In genomic region chr4:139075041-139075711, GRCm38 (mm10) we compare ENCODE assay signal across 8 mouse cellular contexts. TPM values are rescaled to one million over a fixed set of nuclear protein-coding genes. Genes with fewer than 3 reads are reported as not detected.
A peak's percentile ranks its signal among the peaks of the same experiment; 100 is the strongest.
DNase-seq lines count a peak whose midpoint lies in the region; ATAC-seq and TF ChIP-seq lines count a peak whose summit lies in the region.

Htr6 (minus strand) TSS chr4:139075570.

- DNase-seq in kidney, adult 9 months: no peak
- DNase-seq in adrenal gland, adult 8-10 months: no peak
- DNase-seq in ovary, adult 18-20 months (ENCODE audit: low spot score): no peak
- DNase-seq in urinary bladder, postnatal 25 days (ENCODE audit: low spot score): no peak

- ATAC-seq in kidney, embryonic 16.5 days (ENCODE audit: low FRiP score, low TSS enrichment): peak; percentile 35; the same call in 1 of the 2 replicates
- ATAC-seq in granulocyte monocyte progenitor cell, adult 5-6 weeks (replicated peaks; ENCODE audit: poor library complexity, severe bottlenecking): peak; percentile 13; the same call in 1 of the 2 replicates
- peak; percentile 32 for ATAC-seq in midbrain, embryonic 13.5 days

- H3K27ac ChIP-seq in kidney, embryonic 16.5 days (ENCODE audit: low read length): no peak within 1 kb of the TSS
- no peak within 1 kb of the TSS for H3K27ac ChIP-seq in bone marrow macrophage, adult 2 months (ENCODE audit: insufficient read depth, low read depth, low read length)
- H3K27ac ChIP-seq in midbrain, embryonic 13.5 days: no peak within 1 kb of the TSS

- no peak for TF ChIP-seq POLR2A in bone marrow macrophage, adult 2 months (IDR thresholded peaks at IDR 0.05; ENCODE audit: borderline replicate concordance, low read depth, low read length)

- peaks cover 18% of the 10 kb centered on the region for H3K4me1 ChIP-seq in kidney, embryonic 16.5 days (ENCODE audit: insufficient read depth, low read length)
- H3K4me1 ChIP-seq in bone marrow macrophage, adult 2 months (ENCODE audit: control insufficient read depth, insufficient read depth, low read length): no peaks in the 10 kb centered on the region
- H3K4me1 ChIP-seq in midbrain, embryonic 13.5 days (replicated peaks): peaks cover 22% of the 10 kb centered on the region

- H3K9me3 ChIP-seq in kidney, embryonic 16.5 days (ENCODE audit: low read length): no peaks in the 10 kb centered on the region
- H3K9me3 ChIP-seq in midbrain, embryonic 13.5 days: no peaks in the 10 kb centered on the region

- peak within 1 kb of the TSS; percentile 63 for H3K9ac ChIP-seq in kidney, embryonic 16.5 days (replicated peaks; ENCODE audit: low read length)
- peak within 1 kb of the TSS; percentile 63 for H3K9ac ChIP-seq in midbrain, embryonic 13.5 days (replicated peaks)

- WGBS in kidney, embryonic 16.5 days: under 1% methylated on average over 53 of the region's 77 CpGs
- WGBS in midbrain, embryonic 13.5 days: under 1% methylated on average over 74 of the region's 77 CpGs

- H3K27me3 ChIP-seq in kidney, embryonic 16.5 days (ENCODE audit: insufficient read depth, low read length): peaks cover 52% of the 10 kb centered on the region
- peaks cover 69% of the 10 kb centered on the region for H3K27me3 ChIP-seq in midbrain, embryonic 13.5 days

- H3K4me2 ChIP-seq in kidney, embryonic 16.5 days (replicated peaks; ENCODE audit: low read depth, low read length): peak within 1 kb of the TSS; percentile 95
- H3K4me2 ChIP-seq in midbrain, embryonic 13.5 days (replicated peaks): peak within 1 kb of the TSS; percentile 77

- no peak for TF ChIP-seq CTCF in bone marrow macrophage, adult 2 months (IDR thresholded peaks at IDR 0.05; ENCODE audit: low read depth, low read length)

- H3K4me3 ChIP-seq in kidney, embryonic 16.5 days (ENCODE audit: low read length): peak within 1 kb of the TSS; percentile 59
- peak within 1 kb of the TSS; percentile 20 for H3K4me3 ChIP-seq in bone marrow macrophage, adult 2 months (ENCODE audit: insufficient read depth, low read length)
- H3K4me3 ChIP-seq in midbrain, embryonic 13.5 days (replicated peaks): peak within 1 kb of the TSS; percentile 51

- no peaks in the 10 kb centered on the region for H3K36me3 ChIP-seq in kidney, embryonic 16.5 days (ENCODE audit: insufficient read depth, low read length)
- no peaks in the 10 kb centered on the region for H3K36me3 ChIP-seq in midbrain, embryonic 13.5 days

RNA-seq across cellular contexts. Expression of gene Htr6, which starts in this region (rescaled TPM):
- polyA plus RNA-seq in kidney, embryonic 16.5 days (2015; fragmentation: Nextera tagmentation; extraction: Ambion mirVana): 0.12 and 0.15 TPM in 2 replicates
- not detected in 2 replicates for polyA plus RNA-seq in bone marrow macrophage, adult 2 months (2012; ENCODE audit: insufficient read depth, insufficient read length, missing spikeins)
- total RNA-seq in granulocyte monocyte progenitor cell, adult 5-6 weeks (2014; fragmentation: Nextera tagmentation): not detected in 2 replicates
- total RNA-seq in granulocyte monocyte progenitor cell, adult 5-6 weeks (2017): not detected in 2 replicates
- 0.11 and 0.14 TPM in 2 replicates for polyA plus RNA-seq in midbrain, embryonic 13.5 days (2015; fragmentation: Nextera tagmentation; extraction: Ambion mirVana)
- total RNA-seq in adrenal gland, adult 8-10 months (2022): under 1 TPM; 0.48 to 0.99 (median 0.84) TPM

Comparison
In these comparisons a context has a peak if more than half of its experiments do, and no peak if none do; other contexts are left out.
1. Peak in ATAC-seq, H3K4me3 ChIP-seq, H3K9ac ChIP-seq and H3K4me2 ChIP-seq in kidney, embryonic 16.5 days; RNA of the gene not detected or under 1 TPM.
2. Peak in ATAC-seq in granulocyte monocyte progenitor cell, adult 5-6 weeks; RNA of the gene not detected or under 1 TPM.
3. Peak in ATAC-seq, H3K4me3 ChIP-seq, H3K9ac ChIP-seq and H3K4me2 ChIP-seq in midbrain, embryonic 13.5 days; RNA of the gene not detected or under 1 TPM.